Comparison of ENCODE assay signal across 32 mouse cellular contexts in genomic region chr11:86595366-86595765, GRCm38 (mm10). TPM values are rescaled to one million over a fixed set of nuclear protein-coding genes. Genes with fewer than 3 reads are reported as not detected.
DNase-seq lines count a peak whose midpoint lies in the region; ATAC-seq and TF ChIP-seq lines count a peak whose summit lies in the region.
"Had no signal": no experiment of that assay in that cellular context is flagged by ENCODE, and none has a peak within 500 bp of the region (broad histone marks: within the 10 kb centered on the region; RNA-seq: fewer than 3 reads in every experiment).

No protein-coding gene starts in this region.

- H3K4me1 ChIP-seq in liver, adult 2 months (ENCODE audit: control insufficient read depth, insufficient read depth, low read length), result peaks cover 13% of the 10 kb centered on the region
- H3K4me1 ChIP-seq in liver, embryonic 11.5 days (replicated peaks; ENCODE audit: control insufficient read depth, insufficient read depth, low read length), result peaks cover 37% of the 10 kb centered on the region
- no peaks in the 10 kb centered on the region for H3K4me1 ChIP-seq in testis, adult 2 months (ENCODE audit: control insufficient read depth, insufficient read depth, low read length)
- peaks cover 6% of the 10 kb centered on the region; the same call in 1 of the 2 replicates for H3K4me1 ChIP-seq in small intestine, adult 2 months (ENCODE audit: control insufficient read depth, insufficient read depth, insufficient read length, low read length)
- H3K4me1 ChIP-seq: hindbrain, embryonic 10.5 days had no signal

- TF ChIP-seq POLR2A in liver, adult 2 months (IDR thresholded peaks at IDR 0.05; ENCODE audit: extremely low read depth, insufficient read depth, low read length), result no peak
- no peak for TF ChIP-seq POLR2A in testis, adult 2 months (IDR thresholded peaks at IDR 0.05; ENCODE audit: control insufficient read depth, low read depth, low read length)
- no peak for TF ChIP-seq POLR2A in small intestine, adult 2 months (IDR thresholded peaks at IDR 0.05; ENCODE audit: low read depth, low read length)

- H3K27me3 ChIP-seq in liver, adult 2 months (ENCODE audit: control insufficient read depth, insufficient read depth, low read length), result no peaks in the 10 kb centered on the region
- no peaks in the 10 kb centered on the region for H3K27me3 ChIP-seq in liver, embryonic 11.5 days (replicated peaks; ENCODE audit: control insufficient read depth, insufficient read depth, low read length)
- no peaks in the 10 kb centered on the region for H3K27me3 ChIP-seq in testis, adult 2 months (ENCODE audit: control insufficient read depth, insufficient read depth, low read length)
- no peaks in the 10 kb centered on the region for H3K27me3 ChIP-seq in small intestine, adult 2 months (ENCODE audit: control insufficient read depth, insufficient read depth, low read length)
- H3K27me3 ChIP-seq: embryonic facial prominence, embryonic 12.5 days; hindbrain, embryonic 15.5 days; liver, embryonic 12.5 days; stomach, embryonic 15.5 days had no signal

- peaks cover 8% of the 10 kb centered on the region; the same call in 1 of the 2 replicates for H3K36me3 ChIP-seq in liver, adult 2 months (ENCODE audit: control insufficient read depth, insufficient read depth, low read length)
- H3K36me3 ChIP-seq in liver, embryonic 11.5 days (ENCODE audit: control insufficient read depth, insufficient read depth, low read length), result peaks cover 4% of the 10 kb centered on the region; the same call in 1 of the 2 replicates
- no peaks in the 10 kb centered on the region for H3K36me3 ChIP-seq in testis, adult 2 months (ENCODE audit: control insufficient read depth, insufficient read depth, low read length)
- H3K36me3 ChIP-seq in small intestine, adult 2 months (ENCODE audit: control insufficient read depth, insufficient read depth, low read length), result peaks cover 8% of the 10 kb centered on the region
- H3K36me3 ChIP-seq: embryonic facial prominence, embryonic 12.5 days; hindbrain, embryonic 15.5 days; stomach, embryonic 15.5 days had no signal

- no peak for DNase-seq in liver, adult 2 months (ENCODE audit: extremely low read depth, low read depth, low spot score)
- no peak for DNase-seq in liver, embryonic 11.5 days (ENCODE audit: low spot score)
- DNase-seq in testis, postnatal 14 days (ENCODE audit: low spot score), result no peak
- no peak for DNase-seq in embryo, embryonic 9.5 days (ENCODE audit: extremely low spot score)
- DNase-seq: adrenal gland, adult 2 months; adrenal gland, postnatal 36 days; B cell, adult 2 months; cerebellum, adult 18-20 months; cerebellum, postnatal 14 days; forebrain, postnatal 0 days; gastrocnemius, postnatal 10 days; heart, postnatal 14 days; kidney, postnatal 10 days; layer of hippocampus, adult 9-11 months; lung, embryonic 14.5 days; lung, postnatal 36 days; right cerebral cortex, adult 18-20 months; right cerebral cortex, postnatal 4 days; thymus, adult 18-20 months; thymus, postnatal 4 days had no signal

- no peaks in the 10 kb centered on the region for H3K9me3 ChIP-seq in liver, embryonic 11.5 days (ENCODE audit: control insufficient read depth, low read length)
- H3K9me3 ChIP-seq: embryonic facial prominence, embryonic 12.5 days; hindbrain, embryonic 10.5 days; hindbrain, embryonic 15.5 days; liver, embryonic 12.5 days; stomach, embryonic 15.5 days had no signal

- TF ChIP-seq CTCF in liver, adult 2 months (IDR thresholded peaks at IDR 0.05; ENCODE audit: low read depth, low read length), result no peak
- TF ChIP-seq CTCF in testis, adult 2 months (IDR thresholded peaks at IDR 0.05; ENCODE audit: control insufficient read depth, insufficient read depth, insufficient replicate concordance, low read depth, low read length), result no peak
- TF ChIP-seq CTCF in small intestine, adult 2 months (IDR thresholded peaks at IDR 0.05; ENCODE audit: extremely low read depth, insufficient read length, insufficient replicate concordance, low read depth, low read length), result no peak

- H3K4me3 ChIP-seq in liver, adult 2 months (ENCODE audit: insufficient read depth, low read depth, low read length), result no peak overlapping the region
- no peak overlapping the region for H3K4me3 ChIP-seq in liver, embryonic 11.5 days (ENCODE audit: low read depth, low read length)
- no peak overlapping the region for H3K4me3 ChIP-seq in testis, adult 2 months (ENCODE audit: control insufficient read depth, low read depth, low read length)
- H3K4me3 ChIP-seq in small intestine, adult 2 months (ENCODE audit: low read depth, low read length), result no peak overlapping the region
- H3K4me3 ChIP-seq: embryonic facial prominence, embryonic 12.5 days; erythroblast, embryonic 14.5 days; hindbrain, embryonic 10.5 days; hindbrain, embryonic 15.5 days; liver, embryonic 12.5 days; stomach, embryonic 15.5 days had no signal

- H3K79me2 ChIP-seq in liver, adult 2 months (ENCODE audit: control insufficient read depth, insufficient read depth, low read length), result no peaks in the 10 kb centered on the region

- no peak for ATAC-seq in liver, embryonic 11.5 days (replicated peaks; ENCODE audit: low FRiP score)
- peak; percentile 8 for ATAC-seq in activated CD4-positive, CD25-positive, alpha-beta regulatory T cell, adult 4 months
- ATAC-seq: forebrain, postnatal 0 days; intestine, embryonic 16.5 days; liver, embryonic 12.5 days; midbrain, embryonic 16.5 days had no signal

- H3K27ac ChIP-seq in liver, adult 2 months (replicated peaks; ENCODE audit: insufficient read depth, low read depth, low read length), result peak overlapping the region; percentile 98
- H3K27ac ChIP-seq in liver, embryonic 11.5 days (ENCODE audit: low read depth, low read length), result no peak overlapping the region
- peak overlapping the region; percentile 49; the same call in 1 of the 2 replicates for H3K27ac ChIP-seq in testis, adult 2 months (ENCODE audit: control insufficient read depth, insufficient read depth, low read depth, low read length)
- H3K27ac ChIP-seq in small intestine, adult 2 months (ENCODE audit: insufficient read depth, low read depth, low read length), result peak overlapping the region; percentile 90; the same call in 1 of the 2 replicates
- H3K27ac ChIP-seq: embryonic facial prominence, embryonic 12.5 days; hindbrain, embryonic 10.5 days; hindbrain, embryonic 15.5 days; liver, embryonic 12.5 days; stomach, embryonic 15.5 days had no signal

- no peak overlapping the region for H3K4me2 ChIP-seq in liver, embryonic 11.5 days
- H3K4me2 ChIP-seq: embryonic facial prominence, embryonic 12.5 days; hindbrain, embryonic 15.5 days; liver, embryonic 12.5 days; lung, embryonic 14.5 days; midbrain, embryonic 11.5 days; stomach, embryonic 15.5 days had no signal

- H3K9ac ChIP-seq in liver, adult 2 months (ENCODE audit: low read depth, low read length), result no peak overlapping the region
- no peak overlapping the region for H3K9ac ChIP-seq in liver, embryonic 11.5 days (ENCODE audit: low read depth, low read length)
- H3K9ac ChIP-seq: embryonic facial prominence, embryonic 12.5 days; forebrain, postnatal 0 days; hindbrain, embryonic 15.5 days; liver, embryonic 12.5 days; lung, embryonic 14.5 days; stomach, embryonic 15.5 days had no signal

- WGBS in liver, adult 2 months, result over 99% methylated on average over 6 of the region's 6 CpGs
- WGBS in liver, embryonic 11.5 days, result 85% methylated on average over 6 of the region's 6 CpGs
- WGBS in small intestine, adult 2 months, result 84% methylated on average over 6 of the region's 6 CpGs

RNA-seq across cellular contexts. Expression of gene Tubd1, which starts 50.6 kb away (rescaled TPM):
- 2.6 and 4.3 TPM in 2 replicates for total RNA-seq in liver, adult 2 months (2014; rRNA removed)
- polyA plus RNA-seq in liver, adult 2 months (2012; rRNA removed), result 1.7 and 2.0 TPM in 2 replicates
- polyA plus RNA-seq in liver, embryonic 11.5 days (2014; fragmentation: Nextera tagmentation; extraction: Ambion mirVana), result 18.5 and 18.7 TPM in 2 replicates
- polyA plus RNA-seq in testis, adult 2 months (2012; rRNA removed), result 15.5 and 18.3 TPM in 2 replicates
- 1 to 10 TPM; 5.7 to 5.9 TPM for polyA plus RNA-seq in activated CD4-positive, CD25-positive, alpha-beta regulatory T cell, adult 4 months (2017; shearing (Covaris generic))
- 0.93 and 1.2 TPM in 2 replicates for polyA plus RNA-seq in small intestine, adult 2 months (2012; rRNA removed)

RNA-seq across cellular contexts. Expression of gene Rps6kb1, which starts 50.8 kb away (rescaled TPM):
- total RNA-seq in liver, adult 2 months (2014; rRNA removed), result 14.4 TPM in 2 replicates
- polyA plus RNA-seq in liver, adult 2 months (2012; rRNA removed), result 6.2 and 6.3 TPM in 2 replicates
- polyA plus RNA-seq in liver, embryonic 11.5 days (2014; fragmentation: Nextera tagmentation; extraction: Ambion mirVana), result 48.4 and 50.9 TPM in 2 replicates
- 4.1 and 4.4 TPM in 2 replicates for polyA plus RNA-seq in testis, adult 2 months (2012; rRNA removed)
- polyA plus RNA-seq in activated CD4-positive, CD25-positive, alpha-beta regulatory T cell, adult 4 months (2017; shearing (Covaris generic)), result 10 to 100 TPM; 40.2 to 56.5 TPM
- 1.5 and 3.9 TPM in 2 replicates for polyA plus RNA-seq in small intestine, adult 2 months (2012; rRNA removed)
